Mouse (Mus musculus): ENCODE data around the gene Hsf2.
"Not testable (repeated sequence)": the region's sequence is repeated elsewhere in the genome, so short reads cannot be mapped to it uniquely, and the experiment has no call there.

The Hsf2 gene

DNA sequence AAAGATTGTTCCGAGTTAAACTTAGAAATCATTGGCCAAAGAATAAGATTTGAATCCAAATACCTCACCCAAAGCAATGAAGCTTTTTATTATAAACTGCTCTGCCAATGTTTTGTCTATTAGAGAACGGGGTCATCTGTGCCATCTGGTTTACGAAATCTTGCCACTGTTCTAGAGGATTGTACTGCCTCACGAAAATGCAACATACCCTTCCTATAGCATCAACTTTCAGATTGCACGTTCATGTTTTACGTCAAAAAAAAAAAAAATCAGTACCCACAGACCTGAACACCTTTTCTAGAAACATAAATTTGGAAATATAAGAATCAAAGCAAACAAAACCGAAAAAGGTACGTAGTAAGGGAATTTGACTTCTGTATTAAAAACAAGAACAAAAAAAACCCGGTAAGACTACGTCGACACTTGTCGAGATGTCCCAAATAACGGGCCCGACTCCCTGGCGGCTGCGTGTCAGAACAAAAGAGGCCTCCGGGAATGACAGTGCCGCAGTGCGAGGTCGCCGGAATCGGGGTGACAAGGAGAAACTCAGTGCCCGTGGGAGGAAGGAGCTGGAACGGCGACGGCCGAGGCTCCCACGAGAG is 45.5 kb downstream of the Hsf2 start:
- no peak for DNase-seq (ENCODE audit: low spot score in 2 of 2)

DNA sequence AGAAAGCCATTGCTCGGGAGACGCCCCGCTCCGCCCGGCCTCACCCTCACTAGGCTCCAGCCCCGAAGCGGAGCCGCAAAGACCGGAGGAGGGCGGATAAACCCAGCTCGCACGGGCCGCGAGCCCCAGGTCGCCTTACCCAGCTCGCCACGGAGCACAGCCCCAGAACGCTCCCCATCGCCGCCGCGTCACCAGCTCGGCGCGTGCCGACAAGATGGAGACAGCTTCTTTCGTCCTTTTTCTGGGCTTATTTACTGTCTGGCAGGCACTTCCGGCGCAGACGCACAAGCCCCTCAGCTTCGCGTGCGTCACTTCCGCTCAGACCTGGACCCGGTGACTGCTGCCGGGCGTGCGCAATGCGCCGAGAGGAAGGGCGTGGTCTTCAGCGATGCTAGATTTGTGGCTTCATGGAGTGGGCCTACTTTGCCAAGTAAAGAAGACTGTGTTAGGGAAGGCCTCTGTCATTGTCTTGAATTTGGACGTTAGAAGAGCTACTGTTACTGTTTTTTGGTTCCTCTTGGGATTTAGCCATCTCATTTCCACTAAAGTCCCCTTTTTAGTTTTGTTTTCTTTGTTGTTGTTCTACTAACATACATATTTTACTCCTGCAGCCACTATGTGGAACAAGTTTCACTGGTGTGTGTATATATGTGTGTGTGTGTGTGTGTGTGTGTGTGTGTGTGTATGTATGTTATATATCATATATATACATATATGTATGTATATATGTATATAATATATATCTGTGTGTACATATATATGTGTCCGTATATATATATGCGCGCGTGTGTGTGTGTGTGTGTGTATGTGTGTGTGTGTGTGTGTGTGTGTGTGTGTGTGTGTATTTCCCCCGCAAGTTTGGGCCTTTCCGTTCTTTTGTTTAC is 46.3 kb downstream of the Hsf2 start, which contains the start of gene Serinc1:
Gene Serinc1 (minus strand): TSS at position 313 of the 884 bp plus-strand sequence.
- peak; percentile 94 to 97 for DNase-seq (ENCODE audit: low spot score in 2 of 2)

DNA sequence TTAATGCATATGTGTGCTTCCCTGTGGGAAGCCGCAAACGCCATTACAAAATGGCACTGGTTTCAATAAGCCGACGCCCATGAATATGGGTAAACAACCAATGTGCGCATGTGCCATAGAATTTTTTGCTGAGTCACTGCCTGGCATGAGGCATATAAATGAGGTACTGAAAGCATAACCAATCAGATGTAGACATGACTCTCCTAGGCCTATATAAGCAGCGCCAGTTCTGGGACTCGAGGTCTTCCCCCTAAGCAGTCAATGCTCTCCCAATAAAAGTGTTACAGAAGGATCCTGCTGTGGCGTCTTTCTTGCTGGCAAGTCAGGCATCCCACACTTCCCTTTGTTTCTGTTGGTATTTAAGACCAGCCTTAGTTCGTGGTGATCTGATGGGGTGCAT is 57.7 kb downstream of the Hsf2 start:
- not testable (repeated sequence) for DNase-seq (ENCODE audit: low spot score in 2 of 2)

- DNase-seq (ENCODE audit: low spot score in 2 of 2) = peak in 1 of 2 experiments; percentile 52
These were observed 63.4 kb downstream of the Hsf2 start for GRCm38 (mm10) chr10:57549631-57550030.

DNA sequence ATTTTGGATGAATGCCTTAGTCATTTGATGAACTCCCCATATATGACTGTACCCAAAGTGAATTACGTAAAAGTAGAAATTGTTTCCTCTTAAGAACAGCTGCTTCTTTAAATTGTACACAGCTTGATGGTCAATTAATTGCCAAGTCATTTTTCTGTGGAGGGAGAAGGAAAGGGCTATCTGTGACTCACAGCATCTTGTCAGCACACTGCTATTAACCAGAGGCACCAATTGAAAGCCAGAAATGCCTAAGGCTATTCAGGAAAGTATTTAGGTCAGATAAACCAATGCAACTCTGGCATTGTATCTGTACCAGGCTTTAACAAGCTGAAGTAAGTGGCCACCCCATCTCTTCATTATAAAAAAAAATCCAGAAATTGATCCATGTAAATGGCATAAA is 67.5 kb downstream of the Hsf2 start:
- no peak for DNase-seq (ENCODE audit: low spot score in 2 of 2)

GRCm38 (mm10) chr10:57557597-57557996 is 71.4 kb downstream of the Hsf2 start:
- no peak for DNase-seq (ENCODE audit: low spot score in 2 of 2)

All from frontal cortex, postnatal 36 days (tissue).